Mouse (Mus musculus) ovary, postnatal 10 days (tissue): ENCODE results near the gene Fam49a.
A peak's percentile ranks its signal among the peaks of the same experiment; 100 is the strongest.
"Not testable (repeated sequence)": the region's sequence is repeated elsewhere in the genome, so short reads cannot be mapped to it uniquely, and the experiment has no call there.

Source experiments
- DNase-seq: peaks from one replicate; pipeline ENCODE4 v3.0.0; 2022; ENCODE audit warnings: low spot score

The Fam49a gene

DNA sequence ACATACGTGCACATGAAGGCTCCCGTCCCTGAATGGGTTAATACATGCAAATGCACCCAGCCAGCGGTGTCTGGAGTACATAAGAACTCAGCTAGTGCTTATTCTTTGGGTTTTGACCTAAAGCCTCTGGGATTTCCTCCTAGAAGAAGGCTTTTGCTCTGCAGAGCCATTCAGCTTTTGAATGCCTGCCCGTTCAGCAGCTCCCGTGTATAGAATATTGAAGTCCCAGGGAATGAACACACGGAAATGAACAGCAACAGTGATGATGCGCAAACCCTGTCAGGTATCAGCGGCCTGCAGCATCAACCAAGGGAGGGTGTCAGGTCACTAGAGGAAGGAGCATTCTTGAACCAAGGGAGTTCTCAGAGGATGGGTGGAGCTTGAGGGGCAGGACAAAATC lies 52.4 kb downstream of the Fam49a start:
- DNase-seq = no peak

DNA sequence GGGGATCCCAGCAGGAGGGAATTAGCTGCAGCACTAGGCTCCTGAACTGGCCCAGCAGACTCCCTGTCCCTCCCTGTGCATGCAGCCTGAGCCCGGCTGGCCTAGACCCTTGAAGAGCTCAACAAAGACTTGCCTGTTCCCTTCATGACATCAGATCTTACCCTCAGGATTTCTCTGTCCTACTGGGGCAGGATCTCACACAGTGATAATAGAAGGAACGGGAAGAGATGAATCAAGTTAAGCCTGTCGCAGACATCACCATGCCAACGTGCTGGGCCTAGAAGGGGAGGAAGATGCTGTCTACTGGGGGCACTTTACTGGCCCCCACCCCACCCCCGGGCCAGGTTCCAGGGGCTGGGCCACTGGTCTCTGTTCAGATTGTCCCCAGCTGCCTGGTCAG lies 53.1 kb downstream of the Fam49a start:
- DNase-seq = no peak

DNA sequence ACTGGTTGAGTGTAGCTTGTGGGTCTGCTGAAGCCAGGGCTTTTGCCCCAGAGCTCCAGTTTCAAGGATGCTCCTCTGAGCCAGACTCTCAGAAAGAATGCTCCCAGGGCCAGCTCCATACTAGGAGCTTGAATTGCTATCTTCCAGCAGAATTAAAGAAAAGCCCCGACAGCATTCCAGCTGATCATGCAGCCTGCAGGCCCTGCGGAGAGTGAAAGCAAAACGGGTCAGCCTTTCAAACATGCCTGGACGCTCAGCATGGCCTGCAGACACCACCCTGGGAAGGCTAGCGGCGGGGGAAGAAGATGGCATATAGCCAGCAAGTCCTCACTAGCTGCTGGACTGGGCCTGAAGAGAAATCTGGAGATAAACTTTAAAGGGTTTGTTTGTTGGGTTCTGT lies 55.0 kb downstream of the Fam49a start:
- peak; percentile 15 for DNase-seq

DNA sequence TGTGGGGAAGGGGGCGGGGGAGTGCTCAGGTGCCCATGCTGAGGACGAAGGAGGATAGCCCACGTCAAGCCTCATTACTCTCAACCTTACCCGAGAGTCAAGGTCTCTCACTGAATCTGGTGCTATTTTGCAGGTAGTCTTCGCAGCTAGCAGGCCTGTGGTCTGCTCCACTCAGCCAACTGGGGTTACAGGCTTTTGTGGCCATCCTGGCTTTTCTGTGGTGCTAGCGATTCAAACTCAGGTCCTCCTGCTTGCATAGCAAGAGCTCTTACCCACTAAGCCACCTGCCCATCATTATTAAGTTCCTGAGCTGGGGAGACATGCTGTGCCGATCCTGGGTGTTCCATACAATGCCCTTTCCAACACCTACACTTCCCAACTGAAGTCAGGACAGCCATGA lies 55.7 kb downstream of the Fam49a start:
- no peak for DNase-seq

DNA sequence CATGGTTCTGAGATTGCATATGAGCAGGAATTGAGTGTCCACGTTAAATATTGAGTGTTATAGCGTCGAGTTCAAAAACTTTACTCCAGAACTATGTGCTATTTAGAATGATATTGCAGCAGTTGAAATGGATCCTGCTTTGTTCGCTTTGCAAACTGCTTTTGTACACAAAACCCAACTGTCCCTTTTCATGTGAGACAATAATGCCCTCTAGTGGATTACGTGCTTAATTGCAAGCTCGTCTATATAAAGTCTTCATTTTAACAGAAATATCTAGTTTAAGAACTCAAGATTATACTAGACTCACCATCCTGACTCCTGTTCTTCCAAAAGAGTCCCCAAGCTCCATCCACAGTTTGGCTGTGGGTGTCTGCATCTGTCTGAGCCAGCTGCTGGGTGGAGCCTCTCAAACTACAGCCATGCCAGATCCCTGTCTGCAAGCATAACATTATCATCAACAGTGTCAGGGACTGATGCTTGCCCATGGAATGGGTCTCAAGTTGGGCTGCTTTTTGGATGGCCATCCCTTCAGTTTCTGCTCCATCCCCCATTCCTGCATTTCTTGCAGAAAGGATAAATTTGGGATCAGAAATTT lies 56.3 kb downstream of the Fam49a start:
- DNase-seq = no peak

DNA sequence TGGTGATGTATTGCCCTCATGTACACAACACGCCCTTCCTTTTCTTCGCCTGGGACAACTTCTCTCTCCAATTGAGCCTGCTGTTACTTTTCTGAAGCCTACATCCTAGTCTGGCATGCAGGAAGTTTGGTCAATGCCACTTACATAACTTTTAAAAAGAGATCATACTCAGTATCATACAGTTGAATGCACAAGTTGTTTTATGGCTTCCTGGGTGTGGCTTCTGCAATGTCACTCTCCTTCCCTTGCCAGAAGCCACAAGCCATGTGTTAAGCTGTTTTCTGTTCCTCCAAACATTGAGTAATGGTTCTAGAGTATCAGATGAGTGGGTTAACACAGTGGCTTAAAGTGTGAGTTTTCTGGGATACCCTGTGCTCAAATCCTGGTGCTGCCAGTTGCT lies 58.8 kb downstream of the Fam49a start:
- no peak for DNase-seq

DNA sequence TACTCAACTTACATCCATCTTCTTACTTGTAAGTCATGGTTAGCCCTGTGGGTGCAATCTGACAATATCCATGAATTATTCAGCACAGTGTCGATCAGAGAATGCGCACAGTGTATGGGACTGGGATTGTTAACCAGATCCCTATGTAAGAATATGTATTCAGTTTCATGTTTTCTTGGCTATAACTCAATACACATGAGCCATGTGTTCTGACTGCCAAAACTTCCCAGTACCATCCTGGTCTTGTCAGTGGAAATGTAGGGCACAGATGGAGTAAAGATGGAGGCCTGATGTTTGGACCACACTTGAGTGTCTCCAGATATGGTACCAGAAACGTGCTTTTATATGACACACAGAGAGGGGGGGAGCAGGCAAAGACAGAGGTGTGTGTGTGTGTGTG lies 59.2 kb downstream of the Fam49a start:
- no peak for DNase-seq

DNA sequence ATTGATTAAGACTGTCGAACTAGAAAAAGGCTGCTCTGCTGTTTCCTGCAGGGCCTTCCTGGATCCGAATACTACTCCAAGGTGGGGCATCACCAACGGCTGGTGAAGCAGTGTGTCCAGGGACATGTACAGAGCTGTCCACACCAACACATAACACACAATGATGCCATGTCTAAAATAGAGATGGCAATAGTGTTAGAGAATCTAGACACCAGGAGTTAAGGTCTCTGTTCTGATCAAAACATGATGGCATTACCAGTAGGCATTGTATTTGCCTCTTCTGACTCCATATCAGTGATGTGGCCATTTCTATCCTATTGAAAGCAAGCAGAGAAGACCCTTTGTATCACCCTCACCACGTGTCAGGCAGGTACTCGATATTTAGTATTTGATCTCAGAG lies 61.1 kb downstream of the Fam49a start:
- DNase-seq = no peak

DNA sequence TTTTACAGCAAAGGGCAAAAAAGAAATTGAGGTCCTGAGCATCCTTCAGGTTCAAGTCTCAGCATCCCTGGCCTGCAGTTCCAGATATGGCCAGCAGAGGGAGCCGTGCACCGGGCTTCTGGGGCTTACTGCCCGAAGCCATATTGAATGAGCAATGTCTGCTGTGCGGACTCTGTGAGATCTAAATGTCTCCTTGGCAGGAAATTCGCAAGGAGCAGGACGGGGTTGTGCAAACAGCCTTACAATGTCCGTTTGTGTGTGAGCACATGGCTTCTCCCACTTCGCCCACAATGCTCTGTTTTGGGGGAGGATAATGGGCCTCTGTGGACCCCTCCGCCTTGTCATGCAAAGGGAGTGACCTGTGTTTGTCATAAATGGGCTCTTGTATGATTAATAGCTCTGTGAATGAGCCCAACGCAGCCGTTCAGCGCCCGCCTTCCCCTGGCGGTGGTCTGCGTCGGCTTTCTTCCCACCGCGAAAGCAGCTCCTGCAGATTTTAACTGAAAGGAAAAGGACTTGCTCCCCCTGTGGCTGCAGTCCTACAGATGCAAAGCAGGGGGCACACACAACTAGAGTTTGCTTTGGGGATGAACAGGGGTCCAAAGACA lies 61.8 kb downstream of the Fam49a start:
- DNase-seq = peak; percentile 98

DNA sequence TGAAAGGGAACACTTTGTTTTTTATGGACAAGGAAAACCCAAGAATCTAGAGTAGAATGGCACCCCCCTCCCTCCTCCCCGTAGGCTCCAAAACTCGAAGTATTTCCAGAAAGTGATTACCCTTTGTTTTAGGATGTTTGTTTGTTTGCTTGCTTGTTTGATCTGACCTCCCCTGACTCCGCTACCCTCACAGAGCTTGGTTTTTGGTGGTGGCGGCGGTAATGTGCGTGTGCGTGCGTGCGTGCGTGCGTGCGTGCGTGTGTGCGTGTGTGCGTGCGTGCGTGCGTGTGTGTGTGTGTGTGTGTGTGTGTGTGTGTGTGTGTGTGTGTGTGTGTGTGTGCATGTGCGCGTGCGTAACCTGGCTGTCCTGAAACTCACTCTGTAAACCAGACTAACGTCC lies 62.3 kb downstream of the Fam49a start:
- not testable (repeated sequence) for DNase-seq

DNA sequence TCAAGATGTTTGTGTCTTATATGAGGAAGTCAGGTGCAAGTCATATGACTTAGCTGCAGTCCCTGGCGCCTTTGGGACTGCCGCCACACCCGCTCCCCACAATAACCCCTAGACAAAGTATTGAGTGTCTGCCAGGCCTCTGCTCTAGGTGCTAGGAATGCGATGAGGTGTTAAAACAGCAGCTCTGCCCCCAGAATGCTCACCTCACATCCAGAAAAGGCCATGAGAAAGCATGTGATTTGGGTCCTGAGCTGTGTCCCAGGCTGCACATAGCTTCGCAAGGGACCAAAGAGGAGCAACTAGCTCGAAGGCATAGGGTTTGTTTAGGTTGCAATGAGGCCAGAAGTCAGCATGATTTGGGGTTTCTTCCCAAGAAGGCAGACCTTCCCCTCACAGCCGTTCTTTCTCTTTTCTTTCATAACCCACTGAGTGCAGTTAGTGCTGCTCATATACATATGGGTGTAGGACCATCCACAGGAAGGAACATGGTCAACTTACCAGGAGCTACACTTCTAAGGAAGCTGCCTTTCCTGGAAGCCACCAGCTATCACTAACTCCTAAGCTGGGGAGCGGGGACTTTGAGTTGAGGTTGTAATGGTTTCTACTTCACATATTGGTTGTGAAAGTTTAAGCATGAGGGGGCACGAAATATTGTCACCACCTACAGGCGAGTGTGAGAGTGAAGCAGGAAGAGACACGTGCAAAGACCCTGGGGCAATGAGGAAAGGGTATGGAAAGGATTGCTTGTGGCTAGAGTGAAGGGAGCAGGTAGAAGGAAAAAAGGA lies 71.8 kb downstream of the Fam49a start:
- no peak for DNase-seq

DNA sequence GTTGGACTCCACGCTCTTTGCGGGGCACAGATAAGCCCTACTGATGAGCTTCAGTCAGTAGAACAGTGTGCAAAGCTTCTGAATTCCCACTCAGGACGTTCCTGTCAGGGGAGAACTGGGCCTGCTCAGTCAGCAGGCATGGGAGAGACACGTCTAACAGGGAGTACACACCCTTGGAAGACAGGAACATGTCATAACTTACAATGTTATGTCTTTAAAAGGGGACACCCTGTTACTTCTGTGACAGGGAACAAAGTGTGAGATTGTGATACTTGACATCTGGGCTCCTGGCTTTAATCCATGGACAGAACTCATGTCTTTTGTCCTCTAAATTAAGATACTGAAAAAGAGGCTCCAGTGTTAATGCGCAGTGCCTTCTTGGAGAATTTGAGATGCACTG lies 72.5 kb downstream of the Fam49a start:
- DNase-seq = no peak

DNA sequence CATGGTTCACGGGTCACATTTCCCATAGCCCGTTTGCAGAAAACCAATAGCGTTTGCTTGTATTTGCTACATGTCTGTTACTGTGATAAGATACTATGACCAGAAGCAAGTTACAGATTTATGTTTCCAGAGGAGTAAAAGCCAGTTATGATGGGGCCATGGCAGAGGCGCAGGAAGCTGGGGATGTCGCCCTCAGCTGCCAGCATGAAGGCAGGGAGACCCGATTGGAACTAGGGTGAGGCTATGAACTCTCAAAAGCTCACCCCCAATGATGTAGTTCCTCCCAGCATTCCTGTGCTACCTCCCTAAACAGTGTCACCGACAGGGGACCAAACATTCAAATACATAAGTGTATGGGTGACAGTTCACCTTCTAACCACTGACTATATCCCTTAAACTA lies 73.6 kb downstream of the Fam49a start:
- DNase-seq = no peak

DNA sequence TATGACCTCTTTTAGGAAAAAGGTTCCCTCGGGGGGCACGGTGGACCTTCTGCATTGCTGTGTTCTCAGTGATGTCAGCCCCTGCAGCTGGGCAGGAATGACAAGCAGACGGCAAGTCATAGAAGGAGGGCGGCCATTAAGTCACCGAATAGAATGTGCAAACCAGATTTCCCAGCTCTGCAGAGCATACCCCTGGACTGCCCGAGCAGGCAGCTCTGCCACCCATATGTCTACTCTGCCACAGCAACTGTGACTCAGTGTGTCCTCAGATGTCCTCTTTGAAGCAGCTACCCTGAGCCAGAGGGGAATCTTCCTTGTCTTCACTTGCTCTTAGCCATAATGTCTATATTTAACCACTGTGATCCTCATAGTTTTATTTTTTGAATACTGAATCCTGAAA lies 75.4 kb downstream of the Fam49a start:
- no peak for DNase-seq

DNA sequence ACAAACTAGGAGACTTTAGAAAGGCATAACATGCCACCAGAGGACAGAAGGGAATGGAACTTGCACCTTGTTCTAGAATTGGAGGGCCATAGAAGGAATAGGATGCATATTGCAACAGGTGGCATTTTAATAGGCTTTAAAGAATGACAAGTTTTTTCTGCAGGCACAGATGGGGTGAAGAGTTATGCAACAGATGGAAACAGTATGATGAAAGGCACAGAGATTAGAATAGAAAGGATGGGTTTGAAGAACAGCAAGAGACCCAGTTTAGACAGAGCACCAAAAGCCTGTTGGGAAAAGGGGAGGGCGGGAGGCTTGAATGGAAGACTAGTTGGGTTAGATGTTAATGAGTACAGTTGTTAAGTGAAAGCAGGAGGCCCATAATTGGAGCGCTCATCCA lies 81.4 kb downstream of the Fam49a start:
- no peak for DNase-seq

DNA sequence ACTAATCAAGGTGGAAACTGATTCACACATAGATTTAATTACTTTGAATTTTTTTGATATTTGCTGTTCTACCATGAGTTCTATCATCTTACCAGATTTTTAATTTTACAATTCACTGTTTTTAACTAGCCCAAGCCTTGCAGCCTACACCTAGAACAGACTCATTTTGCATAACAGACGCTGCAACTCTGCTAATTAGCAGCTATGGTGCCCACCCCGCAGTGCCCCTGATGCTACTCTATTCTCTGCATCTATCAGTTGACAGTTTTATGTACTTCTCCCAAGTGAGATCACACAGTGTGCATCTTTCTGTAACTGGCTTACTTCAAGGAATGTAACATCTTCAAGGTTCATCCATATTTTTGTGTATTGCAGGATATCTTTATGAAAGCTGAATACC lies 86.7 kb downstream of the Fam49a start:
- no peak for DNase-seq

DNA sequence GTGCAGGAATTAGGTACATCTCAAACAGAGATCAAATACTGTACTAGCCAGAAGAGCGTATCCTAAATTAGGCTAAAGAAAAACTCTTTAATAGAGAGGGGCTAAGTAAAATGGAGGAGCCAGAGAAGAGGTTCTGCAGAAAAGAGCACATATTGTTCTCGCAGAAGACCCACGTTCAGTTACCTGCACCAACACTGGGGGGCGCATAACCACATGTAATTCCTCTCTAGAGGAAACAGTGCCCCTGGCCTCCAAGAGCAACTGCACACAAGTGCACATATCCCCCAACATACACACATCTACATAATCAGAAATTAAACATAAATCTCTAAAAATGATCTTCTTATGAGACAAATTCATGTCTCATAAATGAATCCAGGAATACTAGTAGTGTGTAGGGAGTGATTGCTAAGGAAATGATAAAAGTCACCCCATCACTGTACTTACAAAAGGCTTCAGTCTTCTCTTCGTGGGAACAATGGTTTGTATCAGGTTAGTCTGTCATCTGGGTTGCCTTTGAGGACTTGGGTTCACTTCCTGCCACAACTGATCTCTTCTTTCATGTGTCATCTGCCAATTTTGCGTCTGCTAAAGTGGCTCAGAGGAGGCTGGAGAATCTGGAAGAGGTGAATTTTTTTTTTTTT lies 87.8 kb downstream of the Fam49a start:
- no peak for DNase-seq

DNA sequence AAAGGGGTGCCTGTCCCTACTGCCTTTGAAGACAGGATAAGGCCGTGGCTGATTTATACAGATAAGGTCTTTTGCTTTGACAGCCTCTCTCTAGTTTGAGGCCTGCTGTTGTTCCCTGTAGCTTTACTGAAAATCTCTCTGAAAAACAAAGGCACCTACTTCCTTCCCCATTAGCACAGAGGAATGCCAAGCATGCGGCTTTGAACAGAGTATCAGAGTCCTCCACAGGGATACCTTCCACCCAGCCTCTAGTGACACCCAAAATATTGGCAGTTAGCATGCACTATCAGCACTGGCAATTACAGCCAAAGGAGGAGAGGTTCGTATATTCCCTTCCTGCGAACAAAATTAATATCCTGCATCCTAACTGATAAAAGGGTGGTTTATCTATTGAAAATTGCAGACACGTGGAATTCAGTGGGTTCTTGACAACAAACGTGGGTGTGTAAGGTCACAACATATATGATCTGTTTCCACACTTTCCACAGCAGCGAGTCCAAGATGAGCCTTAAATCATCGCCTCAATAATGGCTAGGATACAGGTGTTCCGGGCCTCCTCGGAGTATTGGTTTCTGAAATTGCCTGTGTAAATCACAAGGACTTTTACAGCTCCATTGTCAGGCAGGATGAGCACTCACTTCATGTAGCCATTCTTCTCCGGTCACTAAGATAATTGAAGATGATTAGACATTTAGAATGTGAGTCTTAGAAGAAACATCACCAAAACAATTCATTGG lies 90.0 kb downstream of the Fam49a start:
- no peak for DNase-seq

DNA sequence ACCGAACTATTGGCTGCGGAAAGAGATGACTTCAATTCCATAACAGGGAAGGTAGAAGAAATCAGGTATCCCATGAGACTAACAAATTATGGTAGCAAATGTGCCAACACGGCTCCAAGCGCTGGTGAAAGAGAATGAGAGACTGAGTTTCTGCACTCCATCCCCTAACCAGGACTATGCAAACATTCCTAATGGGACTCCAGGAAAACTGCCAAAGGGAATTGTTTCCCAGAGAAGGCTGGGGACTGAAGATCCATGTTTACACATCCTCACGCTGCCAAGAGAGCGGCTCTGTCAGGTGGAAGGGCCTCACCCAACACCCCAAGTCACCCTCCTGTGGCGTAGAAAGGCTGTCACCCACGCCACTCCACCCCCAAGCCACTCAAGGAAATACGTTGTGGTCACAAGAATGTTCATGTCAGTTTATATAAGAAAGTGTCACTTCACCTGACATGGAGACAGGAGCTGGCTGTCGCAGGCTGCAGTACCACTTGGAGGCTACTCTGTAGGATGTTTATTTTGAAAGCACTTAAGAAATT lies 92.2 kb downstream of the Fam49a start:
- DNase-seq = no peak

DNA sequence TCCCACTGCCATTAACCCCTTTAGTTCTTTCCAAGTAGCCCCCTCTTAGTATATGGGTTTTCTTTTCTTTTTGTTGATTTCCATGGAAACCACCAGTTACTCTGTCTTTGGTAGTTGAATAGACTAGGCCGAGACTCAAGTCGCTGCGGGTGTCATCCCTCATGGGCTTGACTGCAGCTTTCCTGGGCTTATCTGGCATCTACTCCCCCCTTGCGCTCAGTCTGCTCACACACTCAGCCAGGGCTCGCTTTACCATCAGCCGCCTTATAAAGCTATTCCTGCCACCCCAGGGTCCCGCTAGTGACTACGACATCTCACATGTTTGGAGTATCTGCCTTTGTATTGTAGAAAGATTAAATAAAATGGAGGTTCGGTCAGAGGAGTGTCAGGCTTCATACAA lies 94.1 kb downstream of the Fam49a start:
- no peak for DNase-seq

DNA sequence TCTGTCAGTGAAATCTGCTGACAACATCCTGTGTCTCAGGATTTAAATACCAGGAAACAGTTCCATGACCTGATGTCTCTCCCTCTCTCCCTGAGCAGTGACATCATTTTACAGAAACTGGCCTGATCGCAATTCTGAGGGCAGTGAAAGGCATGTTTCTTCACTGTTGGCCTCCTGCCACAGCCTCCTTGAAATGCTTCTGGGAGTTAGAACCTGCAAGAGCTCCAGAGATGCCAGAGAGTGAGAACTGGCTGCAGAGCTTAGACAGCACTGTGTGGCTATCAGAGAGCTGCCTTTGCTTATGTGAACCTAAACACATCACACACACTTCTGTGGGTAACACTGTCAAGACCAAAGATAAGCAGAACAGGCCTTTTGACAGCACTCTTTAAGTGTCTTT lies 94.5 kb downstream of the Fam49a start:
- DNase-seq = no peak

DNA sequence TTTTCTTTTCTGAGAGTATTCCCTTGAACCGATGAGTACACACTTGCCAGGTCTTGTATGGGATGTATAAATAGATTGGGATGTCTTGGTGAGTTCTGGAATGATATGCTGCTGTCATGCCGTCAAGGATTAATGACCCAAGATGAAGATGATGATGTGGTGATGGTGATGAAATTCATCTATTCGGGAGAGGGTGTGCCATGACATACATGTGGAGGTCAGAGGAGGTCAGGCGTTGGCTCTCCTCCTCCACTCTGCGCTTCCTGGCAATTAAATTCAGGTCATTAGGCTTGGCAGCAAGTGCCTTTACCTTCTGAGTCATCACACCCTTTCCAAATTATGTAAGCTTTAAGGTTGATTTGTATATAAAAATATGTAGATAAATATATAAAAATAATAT lies 95.0 kb downstream of the Fam49a start:
- no peak for DNase-seq
